Mouse (Mus musculus) adrenal gland (tissue): ENCODE measurements around the gene Orc2.

ENCODE experiments used
- intact Hi-C: fragments of 180-260 bp; cut with DNase I; formaldehyde crosslinking; loops from one replicate; pipeline ENCODE4 v1.15.1; 2025
- long read RNA-seq, 2 experiments: library from polyadenylated mRNA; unstranded; transcript quantifications; one replicate each; pipeline ENCODE4 v2.0.0; 2020; ENCODE audit warnings: borderline replicate concordance in 1 of 2; ENCODE audit not compliant: insufficient replicate concordance in 1 of 2

The Orc2 gene
- long read RNA-seq, experiment 1, transcript Orc2-201 (18 exons, 3,561 nt), result major isoform, 13 of 24 reads
- long read RNA-seq, experiment 1, partial matches to known transcripts, result 7 of 24 reads
- long read RNA-seq, experiment 1, other reads (novel, unspliced or antisense), result 4 of 24 reads
- long read RNA-seq, experiment 2, transcript Orc2-201 (18 exons, 3,561 nt), result major isoform, 8 of 31 reads
- long read RNA-seq, experiment 2, partial matches to known transcripts, result 15 of 31 reads
- long read RNA-seq, experiment 2, other reads (novel, unspliced or antisense), result 8 of 31 reads

- intact Hi-C loops, result no loop called here
These were observed at the start of gene Orc2 for GRCm38 (mm10) chr1:58504577-58505254. Orc2 (minus strand) TSS chr1:58505109.

- intact Hi-C loops, result no loop called here
These were observed 36.5 kb upstream of the Orc2 start for GRCm38 (mm10) chr1:58541386-58541785.

GRCm38 (mm10) chr1:58507249-58507648 is 2.3 kb upstream of the Orc2 start:
- intact Hi-C loops, result no loop called here

GRCm38 (mm10) chr1:58503793-58504370 is 1.0 kb downstream of the Orc2 start:
- intact Hi-C loops, result no loop called here

- intact Hi-C loops, result no loop called here
These were observed 1.8 kb downstream of the Orc2 start for GRCm38 (mm10) chr1:58503134-58503533.

- intact Hi-C loops, result no loop called here
These were observed 6.2 kb downstream of the Orc2 start for GRCm38 (mm10) chr1:58498758-58499157.

- intact Hi-C loops, result no loop called here
These were observed 7.2 kb downstream of the Orc2 start for GRCm38 (mm10) chr1:58497678-58498077.

GRCm38 (mm10) chr1:58495603-58496002 is 9.3 kb downstream of the Orc2 start:
- intact Hi-C loops, result no loop called here

GRCm38 (mm10) chr1:58482647-58483046 is 22.3 kb downstream of the Orc2 start:
- intact Hi-C loops, result no loop called here

GRCm38 (mm10) chr1:58475662-58476061 is 29.2 kb downstream of the Orc2 start:
- intact Hi-C loops, result no loop called here

GRCm38 (mm10) chr1:58465561-58465960 is 39.3 kb downstream of the Orc2 start:
- intact Hi-C loops, result no loop called here

GRCm38 (mm10) chr1:58465042-58465441 is 39.9 kb downstream of the Orc2 start:
- intact Hi-C loops, result no loop called here

- intact Hi-C loops, result no loop called here
These were observed 41.0 kb downstream of the Orc2 start for GRCm38 (mm10) chr1:58463935-58464334.

- intact Hi-C loops, result no loop called here
These were observed 44.3 kb downstream of the Orc2 start for GRCm38 (mm10) chr1:58460566-58460965.

GRCm38 (mm10) chr1:58458867-58459266 is 46.0 kb downstream of the Orc2 start:
- intact Hi-C loops, result no loop called here

GRCm38 (mm10) chr1:58458175-58458574 is 46.7 kb downstream of the Orc2 start:
- intact Hi-C loops, result no loop called here

- intact Hi-C loops, result no loop called here
These were observed 50.6 kb downstream of the Orc2 start for GRCm38 (mm10) chr1:58454316-58454715.

- intact Hi-C loops, result no loop called here
These were observed 56.5 kb downstream of the Orc2 start for GRCm38 (mm10) chr1:58448396-58448795.

GRCm38 (mm10) chr1:58447766-58448165 is 57.1 kb downstream of the Orc2 start:
- intact Hi-C loops, result no loop called here

- intact Hi-C loops, result no loop called here
These were observed 59.0 kb downstream of the Orc2 start for GRCm38 (mm10) chr1:58445861-58446260.

- intact Hi-C loops, result no loop called here
These were observed 59.7 kb downstream of the Orc2 start, which contains the start of the genes Nif3l1 and Ppil3 for GRCm38 (mm10) chr1:58445143-58445722. Nif3l1 (plus strand) TSS chr1:58445151. Ppil3 (minus strand) TSS chr1:58445486.

- intact Hi-C loops, result no loop called here
These were observed 60.2 kb downstream of the Orc2 start for GRCm38 (mm10) chr1:58444691-58445090.
